Mouse (Mus musculus) stomach, embryonic 15.5 days (tissue): Measurements from ENCODE around the gene Ankrd66. TPM values are rescaled to one million over a fixed set of nuclear protein-coding genes. Genes with fewer than 3 reads are reported as not detected.

Experiments used
- ATAC-seq: fragments of 200-750 bp; cut with Nextera tagmentation; 2 replicates; pipeline ENCODE4 v1.8.0; 2017; ENCODE audit warnings: low read depth, moderate number of reproducible peaks, moderate TSS enrichment; ENCODE audit not compliant: insufficient read depth, low FRiP score
- H3K27ac ChIP-seq: fragments of 300-500 bp; sonication (generic); 2 replicates; pipeline ENCODE4 v1.5.1; 2015; ENCODE audit warnings: mild to moderate bottlenecking, inconsistent platforms
- H3K27me3 ChIP-seq: fragments of 300-500 bp; sonication (generic); replicated peaks from 2 replicates; pipeline ENCODE4 v1.6.1; 2015; ENCODE audit warnings: inconsistent platforms
- H3K36me3 ChIP-seq: fragments of 300-500 bp; sonication (generic); 2 replicates; pipeline ENCODE4 v1.6.1; 2015; ENCODE audit warnings: inconsistent platforms
- H3K4me1 ChIP-seq: fragments of 300-500 bp; sonication (generic); 2 replicates; pipeline ENCODE4 v1.6.1; 2015; ENCODE audit warnings: inconsistent platforms
- H3K4me2 ChIP-seq: fragments of 300-500 bp; sonication (generic); 2 replicates; pipeline ENCODE4 v1.6.1; 2015; ENCODE audit warnings: mild to moderate bottlenecking, inconsistent platforms
- H3K4me3 ChIP-seq: fragments of 300-500 bp; sonication (generic); replicated peaks from 2 replicates; pipeline ENCODE4 v1.5.1; 2015; ENCODE audit warnings: inconsistent platforms
- H3K9ac ChIP-seq: fragments of 300-500 bp; sonication (generic); 2 replicates; pipeline ENCODE4 v1.6.1; 2015; ENCODE audit warnings: inconsistent platforms
- H3K9me3 ChIP-seq: fragments of 300-500 bp; sonication (generic); 2 replicates; pipeline ENCODE4 v1.6.1; 2016; ENCODE audit warnings: inconsistent platforms
- whole genome bisulfite sequencing: fragments of 180-500 bp; shearing (Covaris S2); methylation state at CpG from one replicate; pipeline ENCODE4 v1.1.7; 2015; 5-methylcytosine and 5-hydroxymethylcytosine counted together
- polyA plus RNA-seq: library from polyadenylated mRNA; unstranded; fragments of >200 nt; fragmentation: Nextera tagmentation; extraction: Ambion mirVana; gene quantifications from 2 replicates; pipeline ENCODE4 v1.2.1, GENCODE M21; 2015

Ankrd66 gene
- polyA plus RNA-seq, result 0.17 and 0.23 TPM in 2 replicates

GRCm38 (mm10) chr17:43543539-43543938 lies at the start of gene Ankrd66:
Ankrd66 (minus strand) TSS chr17:43543639.
- Histone ChIP-seq H3K9ac (no peak within 1 kb of the TSS), H3K27ac (no peak within 1 kb of the TSS), H3K9me3 (no peaks in the 10 kb centered on the region), H3K4me2 (no peak within 1 kb of the TSS), H3K36me3 (no peaks in the 10 kb centered on the region), H3K4me3 (no peak within 1 kb of the TSS), H3K27me3 (no peaks in the 10 kb centered on the region), H3K4me1 (no peaks in the 10 kb centered on the region)
- 26% methylated on average over 1 of the region's 1 CpGs for WGBS
- no peak for ATAC-seq

- H3K9me3 ChIP-seq, result no peaks in the 10 kb centered on the region
- H3K4me3 ChIP-seq, result no peak overlapping the region
- H3K27me3 ChIP-seq, result no peaks in the 10 kb centered on the region
- WGBS, result 74% methylated on average over 21 of the region's 21 CpGs
- no peak overlapping the region for H3K4me2 ChIP-seq
- no peak overlapping the region for H3K9ac ChIP-seq
- no peak for ATAC-seq
- H3K27ac ChIP-seq, result no peak overlapping the region
- no peaks in the 10 kb centered on the region for H3K4me1 ChIP-seq
- no peaks in the 10 kb centered on the region for H3K36me3 ChIP-seq
Measured at GRCm38 (mm10) chr17:43592296-43593291, 49.2 kb upstream of the Ankrd66 start.

GRCm38 (mm10) chr17:43590531-43590930 lies 47.1 kb upstream of the Ankrd66 start:
- 89% methylated on average over 5 of the region's 5 CpGs for WGBS

DNA sequence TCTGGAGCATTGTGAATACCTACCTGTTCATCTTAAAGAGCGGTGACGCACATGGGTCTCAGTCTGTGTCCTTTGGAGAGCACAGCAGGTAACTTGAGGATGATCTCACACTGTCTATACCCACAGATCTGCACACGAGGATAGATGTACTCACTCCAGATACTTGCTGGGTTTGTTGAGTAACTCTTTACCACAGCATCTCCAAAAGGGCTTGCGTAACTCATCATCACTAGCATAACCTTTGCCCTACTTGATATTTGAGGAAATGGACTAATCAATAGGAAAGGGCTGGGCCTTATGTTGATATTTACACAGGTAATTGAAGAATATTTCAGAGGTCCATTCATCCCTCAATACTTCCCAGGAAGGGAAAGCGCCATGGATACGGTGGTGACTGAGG lies 46.3 kb upstream of the Ankrd66 start:
- H3K36me3 ChIP-seq, result no peaks in the 10 kb centered on the region
- H3K4me2 ChIP-seq, result no peak overlapping the region
- H3K9me3 ChIP-seq, result no peaks in the 10 kb centered on the region
- WGBS, result 83% methylated on average over 6 of the region's 6 CpGs
- H3K27ac ChIP-seq, result no peak overlapping the region
- no peak for ATAC-seq
- no peaks in the 10 kb centered on the region for H3K4me1 ChIP-seq
- no peak overlapping the region for H3K9ac ChIP-seq
- no peaks in the 10 kb centered on the region for H3K27me3 ChIP-seq
- H3K4me3 ChIP-seq, result no peak overlapping the region

More at GRCm38 (mm10) chr17:43590531-43590930, 47.1 kb upstream of the Ankrd66 start:
- H3K27ac ChIP-seq, result no peak overlapping the region
- H3K9ac ChIP-seq, result no peak overlapping the region
- no peaks in the 10 kb centered on the region for H3K27me3 ChIP-seq
- ATAC-seq, result no peak
- H3K36me3 ChIP-seq, result no peaks in the 10 kb centered on the region
- no peak overlapping the region for H3K4me2 ChIP-seq
- no peak overlapping the region for H3K4me3 ChIP-seq
- no peaks in the 10 kb centered on the region for H3K4me1 ChIP-seq
- H3K9me3 ChIP-seq, result no peaks in the 10 kb centered on the region

GRCm38 (mm10) chr17:43587278-43587677 lies 43.8 kb upstream of the Ankrd66 start:
- no peak overlapping the region for H3K4me2 ChIP-seq
- H3K9ac ChIP-seq, result no peak overlapping the region
- no peak for ATAC-seq
- H3K36me3 ChIP-seq, result no peaks in the 10 kb centered on the region
- H3K9me3 ChIP-seq, result no peaks in the 10 kb centered on the region
- no peak overlapping the region for H3K27ac ChIP-seq
- no peaks in the 10 kb centered on the region for H3K27me3 ChIP-seq
- H3K4me3 ChIP-seq, result no peak overlapping the region
- H3K4me1 ChIP-seq, result no peaks in the 10 kb centered on the region; the same call in 1 of the 2 replicates
- 78% methylated on average over 2 of the region's 2 CpGs for WGBS

- Histone ChIP-seq H3K36me3 (no peaks in the 10 kb centered on the region), H3K9me3 (no peaks in the 10 kb centered on the region)
- WGBS, result 57% methylated on average over 7 of the region's 7 CpGs
Measured at GRCm38 (mm10) chr17:43584771-43585170, 41.3 kb upstream of the Ankrd66 start.

DNA sequence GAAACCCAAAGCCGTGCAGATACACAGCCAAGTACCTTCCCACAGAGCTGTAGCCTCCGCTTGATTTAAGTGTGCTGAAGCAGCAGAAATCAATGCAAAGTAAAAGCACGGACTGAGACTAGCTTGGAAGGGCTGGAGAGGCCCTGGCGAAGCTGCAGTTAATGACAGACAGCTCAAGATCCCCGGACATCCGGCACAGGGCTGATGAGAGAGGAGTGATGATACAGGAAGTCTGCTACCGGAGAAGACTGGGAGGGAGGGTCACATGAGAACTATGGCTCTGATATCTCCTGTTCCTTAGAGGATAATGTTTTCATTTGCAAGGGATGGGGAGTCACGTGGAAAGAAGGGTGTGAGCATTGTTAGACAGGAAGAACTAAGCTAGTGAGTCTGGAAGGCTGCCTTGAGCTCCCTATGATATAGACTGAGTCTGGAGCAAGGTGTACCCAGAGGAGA lies 37.6 kb upstream of the Ankrd66 start:
- no peaks in the 10 kb centered on the region for H3K36me3 ChIP-seq
- peak overlapping the region; percentile 15; the same call in 1 of the 2 replicates for H3K4me2 ChIP-seq
- H3K4me3 ChIP-seq, result no peak overlapping the region
- no peaks in the 10 kb centered on the region for H3K9me3 ChIP-seq
- no peak overlapping the region; the same call in 1 of the 2 replicates for H3K9ac ChIP-seq
- H3K4me1 ChIP-seq, result no peaks in the 10 kb centered on the region; the same call in 1 of the 2 replicates
- no peak overlapping the region for H3K27ac ChIP-seq
- peak; percentile 66; the same call in 1 of the 2 replicates for ATAC-seq
- WGBS, result 24% methylated on average over 8 of the region's 8 CpGs
- H3K27me3 ChIP-seq, result no peaks in the 10 kb centered on the region

More at GRCm38 (mm10) chr17:43584771-43585170, 41.3 kb upstream of the Ankrd66 start:
- Histone ChIP-seq H3K4me1 (no peaks in the 10 kb centered on the region; the same call in 1 of the 2 replicates), H3K27ac (no peak overlapping the region), H3K4me3 (no peak overlapping the region), H3K27me3 (no peaks in the 10 kb centered on the region), H3K9ac (no peak overlapping the region), H3K4me2 (no peak overlapping the region)
- no peak for ATAC-seq

GRCm38 (mm10) chr17:43580456-43580855 lies 37.0 kb upstream of the Ankrd66 start:
- Histone ChIP-seq H3K4me2 (0 out of 2 replicates have a peak overlapping the region, but pooled peaks have one; percentile 15), H3K9me3 (no peaks in the 10 kb centered on the region), H3K27me3 (no peaks in the 10 kb centered on the region), H3K9ac (no peak overlapping the region; the same call in 1 of the 2 replicates), H3K27ac (no peak overlapping the region), H3K4me1 (no peaks in the 10 kb centered on the region; the same call in 1 of the 2 replicates), H3K4me3 (no peak overlapping the region), H3K36me3 (no peaks in the 10 kb centered on the region)
- no peak for ATAC-seq
- WGBS, result 35% methylated on average over 3 of the region's 3 CpGs

DNA sequence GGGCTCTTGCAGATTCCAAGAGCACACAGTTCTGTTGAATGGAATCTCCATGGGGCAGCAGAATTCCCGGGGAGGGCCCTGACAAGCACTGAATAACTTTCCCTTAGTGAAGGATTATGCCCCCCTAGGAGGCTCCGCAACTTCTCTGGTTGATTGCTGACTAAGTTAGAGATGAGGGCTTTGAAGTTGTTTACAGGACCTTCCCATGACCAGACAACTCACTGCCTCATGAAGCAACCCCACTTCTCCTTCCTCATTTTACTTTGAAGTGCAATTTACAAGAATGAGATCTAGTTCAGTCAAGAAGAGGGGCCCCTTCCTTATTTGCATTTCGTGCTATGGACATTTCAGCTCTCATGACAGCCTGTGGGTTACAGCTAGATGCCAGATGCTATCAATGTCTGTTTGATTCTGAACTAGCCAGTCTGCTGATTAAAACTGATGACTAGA lies 30.2 kb upstream of the Ankrd66 start:
- Histone ChIP-seq H3K4me3 (no peak overlapping the region), H3K27ac (no peak overlapping the region), H3K4me2 (no peak overlapping the region), H3K36me3 (no peaks in the 10 kb centered on the region), H3K4me1 (peaks cover 1% of the 10 kb centered on the region), H3K9me3 (no peaks in the 10 kb centered on the region), H3K27me3 (no peaks in the 10 kb centered on the region), H3K9ac (no peak overlapping the region)
- no peak for ATAC-seq
- WGBS, result 42% methylated on average over 3 of the region's 3 CpGs

DNA sequence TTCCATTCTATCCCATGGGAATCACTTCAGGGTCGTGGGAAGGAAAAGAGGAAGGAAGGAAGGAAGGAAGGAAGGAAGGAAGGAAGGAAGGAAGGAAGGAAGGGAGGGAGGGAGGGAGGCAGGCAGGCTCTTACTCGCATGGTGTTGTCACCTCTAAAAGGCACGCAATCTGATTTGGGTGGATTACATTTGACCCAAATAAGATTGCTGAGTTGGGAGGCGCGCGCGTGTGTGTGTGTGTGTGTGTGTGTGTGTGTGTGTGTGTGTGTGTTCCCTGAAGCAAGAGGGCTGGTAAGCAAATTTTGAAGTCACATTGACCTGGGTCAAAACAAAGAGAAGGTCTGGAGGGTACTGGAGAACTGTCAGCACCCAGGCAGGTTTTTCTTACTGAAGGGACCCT lies 25.8 kb upstream of the Ankrd66 start:
- Histone ChIP-seq H3K4me2 (no peak overlapping the region), H3K36me3 (no peaks in the 10 kb centered on the region), H3K4me1 (peaks cover 7% of the 10 kb centered on the region), H3K9me3 (no peaks in the 10 kb centered on the region), H3K27me3 (no peaks in the 10 kb centered on the region), H3K9ac (no peak overlapping the region), H3K27ac (no peak overlapping the region), H3K4me3 (no peak overlapping the region)
- 63% methylated on average over 7 of the region's 7 CpGs for WGBS
- no peak for ATAC-seq

DNA sequence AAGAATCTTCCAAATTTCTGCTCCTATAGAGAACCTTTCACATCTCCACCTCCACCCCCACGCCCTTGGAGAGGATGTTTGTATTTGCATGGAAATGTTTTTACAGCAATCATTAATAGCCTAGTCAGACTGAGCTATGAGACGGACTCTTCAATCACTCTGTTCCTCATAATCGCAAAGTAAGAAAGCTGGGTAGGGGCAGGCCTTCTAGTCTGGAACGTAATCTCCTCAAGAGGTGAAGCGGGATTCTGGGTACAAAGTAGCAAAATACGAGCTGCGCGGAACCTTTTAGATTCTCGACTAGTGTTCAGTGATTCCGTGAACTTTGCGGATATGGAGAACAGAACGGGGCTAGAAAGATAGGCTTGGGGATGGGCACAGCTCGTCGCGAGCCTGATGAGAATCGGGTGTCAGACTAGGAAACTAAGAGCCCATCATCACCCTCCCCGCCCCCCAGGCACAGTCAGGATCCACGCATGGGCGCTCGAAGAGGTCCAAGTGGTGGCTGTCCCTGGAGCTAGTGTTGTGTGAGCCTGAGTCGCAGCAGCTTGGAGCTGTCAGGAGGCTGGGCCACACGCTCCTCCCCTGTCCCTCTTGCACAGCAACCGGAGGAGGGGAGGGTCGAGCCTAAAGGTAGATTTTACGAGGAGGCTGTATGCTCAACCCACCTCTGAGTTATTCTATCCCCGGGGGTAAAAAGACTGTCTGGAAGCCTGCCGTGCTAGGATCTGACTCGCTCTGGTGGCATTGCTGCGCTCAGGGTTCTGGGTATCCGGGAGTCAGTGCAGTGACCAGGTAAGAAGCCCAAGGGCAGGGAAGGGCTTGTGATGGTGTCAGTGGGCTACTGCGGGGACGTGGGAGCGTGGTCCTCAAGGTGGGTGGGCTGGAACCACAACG lies 24.8 kb upstream of the Ankrd66 start, which contains the start of gene Pla2g7:
Gene Pla2g7, plus strand, starts transcription at position 107 of the 897 bp plus-strand sequence.
- Histone ChIP-seq H3K4me2 (peak within 1 kb of the TSS; percentile 92), H3K27ac (peak within 1 kb of the TSS; percentile 5; the same call in 1 of the 2 replicates), H3K9me3 (no peaks in the 10 kb centered on the region), H3K4me1 (peaks cover 7% of the 10 kb centered on the region), H3K4me3 (peak within 1 kb of the TSS; percentile 43), H3K9ac (no peak within 1 kb of the TSS), H3K36me3 (no peaks in the 10 kb centered on the region), H3K27me3 (no peaks in the 10 kb centered on the region)
- peak; percentile 81 for ATAC-seq
- WGBS, result under 1% methylated on average over 34 of the region's 34 CpGs
